Mouse (Mus musculus): ENCODE data around the gene A630076J17Rik.

- TF ChIP-seq TAL1 (IDR thresholded peaks at IDR 0.05; ENCODE audit: low read length), result no peak
- TF ChIP-seq GATA1 (IDR thresholded peaks at IDR 0.05; ENCODE audit: low read length), result no peak
These were observed 26.3 kb downstream of the A630076J17Rik start for GRCm38 (mm10) chr3:107256724-107257123.

All from erythroblast, embryonic 14.5 days (primary cell).